Mouse (Mus musculus): ENCODE data around the gene Snx5.

- TF ChIP-seq POLR2A (IDR thresholded peaks at IDR 0.05; ENCODE audit: borderline replicate concordance, extremely low read depth, insufficient read depth, insufficient read length, poor library complexity, severe bottlenecking) (no peak), CTCF (IDR thresholded peaks at IDR 0.05; ENCODE audit: borderline replicate concordance, extremely low read depth, insufficient read depth, insufficient read length) (no peak)
These were observed 68.1 kb downstream of the Snx5 start for GRCm38 (mm10) chr2:144202567-144202966.

Data from brain, embryonic 14.5 days (tissue).